Mouse (Mus musculus) G1E (cell line): ENCODE data around the gene Txn1.

Experiments
- CTCF ChIP-seq: IDR thresholded peaks from 2 replicates; pipeline ENCODE4 v1.5.1; 2012; ENCODE audit warnings: low read depth, low read length, inconsistent platforms, mixed read lengths
- GATA1 ChIP-seq: IDR thresholded peaks from 2 replicates; pipeline ENCODE4 v1.6.1; 2012; ENCODE audit warnings: borderline replicate concordance, low read length, inconsistent platforms, mixed read lengths
- GATA2 ChIP-seq: IDR thresholded peaks from 2 replicates; pipeline ENCODE4 v1.6.1; 2012; ENCODE audit warnings: low read depth, low read length, inconsistent platforms, borderline replicate concordance
- TAL1 ChIP-seq: conservative IDR thresholded peaks from 2 replicates; pipeline ENCODE4 v1.6.1; 2012; ENCODE audit warnings: low read depth, low read length, inconsistent platforms, mixed read lengths

GRCm38 (mm10) chr4:57965516-57965915, 9.3 kb upstream of the Txn1 start:
- TF ChIP-seq TAL1: no peak
- no peak for TF ChIP-seq CTCF
- TF ChIP-seq GATA1: no peak
- no peak for TF ChIP-seq GATA2
